Mouse (Mus musculus) gastrocnemius, postnatal 36 days (tissue): ENCODE results near the gene Zdhhc20. TPM values are rescaled to one million over a fixed set of nuclear protein-coding genes. Genes with fewer than 3 reads are reported as not detected.
"Not testable (repeated sequence)": the region's sequence is repeated elsewhere in the genome, so short reads cannot be mapped to it uniquely, and the experiment has no call there.

ENCODE experiments used
- DNase-seq, 2 experiments: peaks; one replicate each; pipeline ENCODE4 v3.0.0; 2022
- intact Hi-C: fragments of 180-260 bp; cut with DNase I; formaldehyde crosslinking; loops from one replicate; pipeline ENCODE4 v1.15.1; 2025
- long read RNA-seq, 2 experiments: library from polyadenylated mRNA; stranded (forward); transcript quantifications; one replicate each; pipeline ENCODE4 v2.0.0; 2021
- total RNA-seq, 2 experiments: library from RNA; stranded (reverse); gene quantifications; 2 replicates each; pipeline ENCODE4 v1.2.3; 2021

The Zdhhc20 gene
- total RNA-seq: 1 to 10 TPM; 4.2 to 4.8 TPM
- long read RNA-seq, experiment 1, full-length matches to known transcripts: 1 of 4 reads
- long read RNA-seq, experiment 1, partial matches to known transcripts: 0 of 4 reads
- long read RNA-seq, experiment 1, other reads (novel, unspliced or antisense): 3 of 4 reads
- long read RNA-seq, experiment 2, partial matches to known transcripts: 0 of 6 reads
- long read RNA-seq, experiment 2, other reads (novel, unspliced or antisense): 6 of 6 reads

DNA sequence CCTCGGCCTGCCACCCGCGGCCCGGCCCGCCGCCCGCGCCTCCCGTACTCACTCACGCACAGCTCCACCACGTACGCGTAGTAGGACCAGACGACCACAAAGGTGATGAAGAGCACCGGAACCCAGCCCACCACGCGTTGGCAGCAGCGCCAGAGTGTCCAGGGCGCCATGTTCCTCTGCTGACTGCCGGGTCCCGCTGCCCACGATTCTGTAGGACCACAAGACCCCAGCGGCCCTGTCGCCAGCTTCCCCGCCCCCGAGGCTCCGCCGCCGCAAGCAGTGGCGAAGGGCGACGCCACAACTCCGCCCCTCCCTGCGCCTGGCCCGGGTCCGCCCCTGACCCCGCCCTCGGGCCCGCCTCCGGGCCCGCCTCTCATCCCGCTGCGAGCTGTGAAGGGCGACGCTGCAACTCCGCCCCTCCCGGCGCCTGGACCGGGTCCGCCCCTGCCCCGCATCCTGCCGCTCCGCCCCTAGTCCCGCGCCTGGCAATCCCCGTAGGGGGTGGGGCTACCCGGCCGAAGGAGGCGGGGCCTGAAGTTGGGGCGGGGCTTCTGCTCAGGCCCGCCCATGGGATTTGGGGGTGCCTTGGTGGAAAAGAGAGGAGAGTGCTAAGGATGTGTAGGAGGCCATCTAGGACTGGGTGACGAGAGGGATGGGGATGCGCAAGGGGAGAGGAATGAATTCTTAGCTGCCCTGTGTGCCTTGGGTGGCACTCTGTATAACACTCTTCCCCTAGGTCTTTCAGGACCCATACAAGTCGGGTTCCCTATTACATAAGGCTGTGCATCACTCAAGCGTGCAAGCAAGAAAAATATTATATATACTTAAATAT is at the start of gene Zdhhc20:
Gene Zdhhc20 (minus strand): TSS at position 266 of the 832 bp plus-strand sequence.
- peak; percentile 88 to 89 for DNase-seq
- intact Hi-C loops: no loop called here

DNA sequence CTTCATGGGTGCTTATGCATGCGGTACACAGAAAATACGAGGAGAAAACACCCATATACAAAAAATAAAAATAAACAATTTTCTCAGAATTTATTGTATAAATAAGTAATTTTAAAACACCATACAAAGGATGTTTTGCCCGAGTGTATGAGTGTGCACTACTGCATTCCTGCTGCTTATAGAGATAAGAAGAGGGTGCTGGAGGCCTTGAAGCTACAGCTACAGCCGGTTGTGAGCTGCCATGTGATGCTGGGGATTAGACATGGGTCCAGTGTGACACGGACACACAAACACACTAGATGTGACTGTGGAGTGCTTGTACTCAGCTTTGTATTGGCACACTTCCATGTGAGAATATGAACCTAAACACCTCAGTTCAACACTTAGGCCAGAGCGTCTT is 47.2 kb upstream of the Zdhhc20 start:
- no peak for DNase-seq
- intact Hi-C loops: no loop called here

DNA sequence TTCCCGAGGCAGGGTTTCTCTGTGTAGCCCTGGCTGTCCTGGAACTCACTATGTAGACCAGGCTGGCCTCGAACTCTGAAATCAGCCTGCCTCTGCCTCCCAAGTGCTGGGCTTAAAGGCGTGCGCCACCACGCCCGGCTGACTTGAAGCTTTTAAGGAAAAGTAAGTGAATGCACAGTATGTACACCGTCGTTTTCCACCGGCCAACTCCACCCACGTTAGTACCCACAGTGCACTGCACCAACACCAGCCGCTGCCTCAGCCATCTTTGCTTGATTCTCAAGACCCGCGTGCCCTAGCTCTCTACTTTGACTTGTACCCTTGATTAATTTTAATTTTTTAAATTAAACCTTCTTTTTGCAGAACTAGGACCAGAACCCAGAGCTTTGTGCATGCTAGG is 44.6 kb upstream of the Zdhhc20 start:
- intact Hi-C loops: no loop called here
- no peak for DNase-seq

DNA sequence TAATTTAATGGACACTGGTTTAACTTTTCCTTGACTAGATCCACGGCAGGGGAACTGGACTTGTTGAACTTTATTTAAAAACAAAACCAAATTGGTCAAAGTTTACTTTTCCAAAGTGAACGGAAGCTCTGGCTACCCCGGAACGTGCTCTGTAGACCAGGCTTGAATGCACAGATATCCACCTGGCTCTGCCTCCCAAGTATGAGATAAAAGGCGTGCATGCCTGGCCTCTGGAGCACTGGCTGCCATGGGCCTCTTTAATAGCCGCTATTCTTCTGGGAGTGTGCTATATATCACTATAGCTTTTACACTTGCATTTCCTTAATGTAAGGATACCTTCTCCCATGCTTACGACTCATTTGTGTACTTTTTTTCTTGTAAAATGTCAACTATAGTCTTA is 43.5 kb upstream of the Zdhhc20 start:
- no peak for DNase-seq
- intact Hi-C loops: no loop called here

DNA sequence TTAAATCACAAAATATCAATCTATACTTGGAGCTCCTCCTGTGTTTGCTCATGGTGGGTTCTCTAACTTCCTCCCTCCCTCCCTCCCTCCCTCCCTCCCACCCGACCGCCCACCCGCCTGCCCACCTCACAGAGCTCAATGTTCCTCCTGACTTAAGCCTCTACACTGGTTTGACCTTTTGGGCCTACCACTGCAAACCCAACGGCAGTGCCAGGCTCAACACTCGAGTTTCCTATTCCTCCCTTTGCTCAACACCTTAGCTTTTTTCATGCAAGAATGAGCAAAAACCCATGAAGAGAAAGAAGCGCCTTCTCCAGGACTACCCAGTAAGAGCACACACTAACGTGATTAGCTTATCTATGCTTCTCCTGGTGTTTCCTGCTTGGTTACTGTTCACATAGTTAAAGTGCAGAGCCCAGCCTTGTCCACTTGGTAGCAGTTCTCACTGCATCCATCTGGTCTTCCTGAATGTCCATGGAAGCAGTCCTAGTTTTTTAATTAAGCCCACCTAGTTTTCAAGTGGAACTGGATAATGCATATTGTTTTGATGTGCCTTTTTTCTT is 42.9 kb upstream of the Zdhhc20 start:
- intact Hi-C loops: no loop called here
- no peak for DNase-seq

DNA sequence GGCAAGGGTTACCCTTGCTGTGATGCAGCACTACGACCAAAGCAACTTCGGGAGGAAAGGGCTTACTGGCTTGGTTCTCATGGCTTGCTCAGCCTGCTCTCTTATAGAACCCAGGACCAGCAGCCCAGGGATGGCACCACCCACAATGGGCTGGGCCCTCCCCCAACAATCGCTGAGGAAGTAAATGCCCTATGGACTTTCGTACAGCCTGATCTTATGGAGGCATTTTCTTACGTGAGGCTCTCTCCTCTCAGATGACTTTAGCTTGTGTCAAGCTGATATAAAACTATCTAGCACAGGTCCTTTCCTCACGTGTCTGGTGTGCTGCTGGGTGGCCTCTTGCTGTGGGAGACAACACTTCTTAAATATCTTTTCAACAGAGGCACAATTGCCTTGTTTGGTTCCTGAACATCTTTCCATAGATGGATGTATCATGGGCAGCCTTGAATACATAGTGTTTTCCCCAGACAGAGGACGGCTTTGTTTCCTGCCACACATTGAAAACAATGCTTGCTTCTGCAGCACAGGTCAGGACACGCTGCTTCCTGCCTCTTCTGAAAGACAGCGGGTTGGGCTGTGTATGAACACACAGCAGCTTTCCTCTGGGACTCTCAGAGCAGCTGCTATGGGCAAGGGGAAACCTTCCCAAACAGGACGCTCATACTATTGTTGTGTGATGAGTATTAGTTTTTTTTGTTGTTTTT is 31.5 kb upstream of the Zdhhc20 start:
- no peak for DNase-seq
- intact Hi-C loops: no loop called here

DNA sequence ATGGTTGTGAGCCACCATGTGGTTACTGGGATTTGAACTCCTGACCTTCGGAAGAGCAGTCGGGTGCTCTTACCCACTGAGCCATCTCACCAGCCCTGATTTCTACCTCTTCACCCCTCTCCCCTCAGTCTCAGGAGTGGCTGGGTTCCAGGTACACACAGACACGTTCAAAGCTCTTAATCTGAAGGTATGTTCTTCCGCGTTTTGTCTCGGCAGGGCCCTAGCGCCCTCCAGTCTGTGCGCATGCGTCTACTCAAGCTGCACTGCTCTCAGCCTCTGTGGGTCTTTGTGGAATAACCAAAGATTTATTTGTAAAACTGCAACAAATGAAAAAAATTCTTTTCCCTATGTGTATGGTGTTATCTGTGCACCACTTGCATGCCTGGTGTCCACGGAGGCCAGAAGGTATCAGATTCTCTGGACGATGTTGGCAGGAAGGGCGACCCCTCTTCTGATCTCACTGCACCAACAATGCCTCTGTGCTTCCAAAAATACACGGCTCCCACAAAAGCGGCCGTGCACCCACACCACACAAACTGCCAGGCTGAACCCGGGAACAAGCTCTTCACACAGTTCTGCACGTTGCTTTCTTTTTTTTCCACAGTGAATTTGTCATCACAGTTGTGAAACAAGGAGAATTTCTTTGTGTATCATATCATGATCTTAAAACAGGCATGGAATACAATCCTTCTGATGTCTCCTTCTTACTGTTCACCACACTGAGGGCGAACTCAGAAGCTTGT is 30.7 kb upstream of the Zdhhc20 start:
- DNase-seq: no peak
- intact Hi-C loops: no loop called here

DNA sequence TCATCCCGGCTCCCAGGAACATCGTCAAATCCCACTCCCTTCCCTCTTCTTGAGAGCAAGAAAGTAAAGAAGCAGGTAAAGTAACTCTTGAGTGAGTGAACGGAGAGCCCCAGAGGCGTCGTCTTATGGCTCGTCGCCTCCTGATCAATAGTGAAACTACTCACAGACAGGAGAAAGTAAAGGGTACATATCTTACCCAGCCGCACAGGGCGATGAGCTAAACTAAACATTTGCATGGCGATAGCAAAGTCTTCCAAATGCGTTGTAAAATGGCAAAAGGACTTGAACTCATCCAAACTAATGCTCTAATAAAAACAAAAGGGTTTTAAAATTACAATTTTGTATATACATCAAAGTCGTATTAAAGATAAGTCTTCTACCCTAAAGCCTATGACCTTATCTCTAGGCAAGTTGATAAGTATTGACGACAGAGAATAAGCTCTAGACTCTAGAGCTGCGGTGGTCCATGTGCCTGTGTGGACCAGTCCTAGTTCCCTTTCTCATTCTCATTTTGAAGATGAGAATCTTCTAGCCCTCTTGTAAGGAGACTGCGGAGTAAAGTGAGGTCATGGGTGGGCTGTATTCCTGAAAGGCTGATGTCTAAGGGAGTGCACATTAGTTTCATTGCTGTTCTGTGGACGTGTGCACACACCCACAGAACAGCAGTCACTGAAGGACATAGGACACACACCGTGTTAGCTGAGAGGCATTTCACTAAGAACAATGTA is 29.2 kb upstream of the Zdhhc20 start:
- intact Hi-C loops: loop anchor here (10.0 kb wide), 1 partner anchor 545 kb away; no protein-coding TSS in a partner anchor
- DNase-seq: no peak

DNA sequence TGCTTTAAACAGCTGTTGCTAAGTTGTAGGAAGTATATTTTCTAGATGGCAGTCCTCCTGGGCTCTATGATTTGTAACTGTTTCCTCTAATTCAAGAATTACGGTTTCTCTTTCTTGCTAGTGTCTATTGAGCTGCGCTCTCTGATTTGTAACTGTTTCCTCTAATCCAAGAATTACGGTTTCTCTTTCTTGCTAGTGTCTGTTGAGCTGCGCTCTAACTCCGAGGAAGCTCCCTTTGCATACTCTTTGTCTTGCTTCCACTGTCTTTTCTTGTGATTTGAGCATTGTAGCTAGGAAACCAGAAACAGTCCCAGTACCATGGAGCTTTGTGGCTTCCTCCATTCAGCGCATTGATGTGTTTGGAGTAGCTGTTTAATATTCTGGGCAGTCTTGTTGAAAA is 25.3 kb upstream of the Zdhhc20 start:
- intact Hi-C loops: loop anchor here (10.0 kb wide), 1 partner anchor 541 kb away; no protein-coding TSS in a partner anchor
- no peak for DNase-seq

DNA sequence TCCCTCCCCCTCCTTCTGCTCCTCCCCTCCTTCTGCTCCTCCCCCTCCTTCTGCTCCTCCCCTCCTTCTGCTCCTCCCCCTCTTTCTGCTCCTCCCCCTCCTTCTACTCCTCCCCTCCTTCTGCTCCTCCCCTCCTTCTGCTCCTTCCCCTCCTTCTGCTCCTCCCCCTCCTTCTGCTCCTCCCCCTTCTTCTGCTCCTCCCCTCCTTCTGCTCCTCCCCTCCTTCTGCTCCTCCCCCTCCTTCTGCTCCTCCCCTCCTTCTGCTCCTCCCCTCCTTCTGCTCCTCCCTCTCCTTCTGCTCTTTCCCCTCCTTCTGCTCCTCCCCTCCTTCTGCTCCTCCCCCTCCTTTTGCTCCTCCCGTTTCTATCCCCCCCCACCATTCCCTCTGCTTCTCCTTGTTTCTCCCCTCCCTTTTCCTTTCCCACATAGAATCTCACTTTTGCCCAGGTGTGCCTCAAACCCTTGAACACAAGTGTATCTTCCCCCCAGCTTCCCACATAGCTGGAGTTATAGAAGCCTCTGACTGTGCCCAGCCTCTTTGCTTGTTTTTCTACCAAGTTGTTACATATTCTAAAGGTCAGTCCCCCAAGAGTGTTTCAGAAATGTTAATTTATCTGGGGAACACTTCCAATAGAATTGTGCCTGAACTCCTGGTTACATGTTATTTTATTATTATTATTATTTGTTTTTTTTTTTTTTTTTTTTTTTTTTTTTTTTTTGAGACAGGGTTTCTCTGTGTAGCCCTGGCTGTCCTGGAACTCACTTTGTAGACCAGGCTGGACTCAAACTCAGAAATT is 22.3 kb upstream of the Zdhhc20 start:
- intact Hi-C loops: loop anchor here (5.0 to 10.0 kb wide), 2 partner anchors 85 to 538 kb away; partner anchors contain the start of genes Mrpl57 and Ska3
- not testable (repeated sequence) for DNase-seq

DNA sequence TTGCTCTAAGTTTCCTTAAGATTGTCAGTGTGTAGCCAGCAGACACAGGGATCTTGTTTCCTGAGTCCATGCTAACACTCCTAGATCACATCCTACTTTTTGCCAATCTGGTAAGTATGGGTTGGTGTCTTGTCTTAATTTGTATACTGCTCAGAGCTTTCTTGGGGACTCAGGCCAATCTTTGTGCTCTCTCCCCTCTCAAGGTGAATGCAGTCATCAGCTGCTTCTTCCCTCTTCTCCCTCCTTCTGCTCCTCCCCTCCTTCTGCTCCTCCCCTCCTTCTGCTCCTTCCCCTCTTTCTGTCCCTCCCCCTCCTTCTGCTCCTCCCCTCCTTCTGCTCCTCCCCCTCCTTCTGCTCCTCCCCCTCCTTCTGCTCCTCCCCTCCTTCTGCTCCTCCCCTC is 21.7 kb upstream of the Zdhhc20 start:
- intact Hi-C loops: loop anchor here (2.0 to 10.0 kb wide), 3 partner anchors 84 to 537 kb away; partner anchors contain the start of genes Mrpl57 and Ska3
- not testable (repeated sequence) for DNase-seq

DNA sequence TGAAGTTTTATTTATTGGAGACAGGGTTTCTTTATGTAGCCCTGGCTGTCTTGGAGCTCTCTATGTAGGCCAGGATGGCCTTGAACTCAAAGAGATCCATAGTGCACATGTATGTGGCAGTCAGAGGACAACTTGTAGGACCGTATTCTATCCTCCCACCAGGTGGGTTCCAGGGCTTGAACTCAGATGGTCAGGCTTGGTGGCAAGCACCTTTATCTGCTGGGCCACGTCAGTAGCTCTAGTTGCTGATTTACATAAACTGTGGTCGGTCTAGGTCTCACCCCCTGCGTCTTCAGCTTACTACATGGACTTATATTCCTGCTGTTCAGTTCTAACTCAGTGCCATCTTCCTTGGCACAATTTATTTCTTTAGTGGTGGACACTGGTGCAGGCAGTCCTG is 21.2 kb upstream of the Zdhhc20 start:
- DNase-seq: no peak
- intact Hi-C loops: loop anchor here (2.0 to 10.0 kb wide), 3 partner anchors 84 to 537 kb away; partner anchors contain the start of genes Mrpl57 and Ska3

DNA sequence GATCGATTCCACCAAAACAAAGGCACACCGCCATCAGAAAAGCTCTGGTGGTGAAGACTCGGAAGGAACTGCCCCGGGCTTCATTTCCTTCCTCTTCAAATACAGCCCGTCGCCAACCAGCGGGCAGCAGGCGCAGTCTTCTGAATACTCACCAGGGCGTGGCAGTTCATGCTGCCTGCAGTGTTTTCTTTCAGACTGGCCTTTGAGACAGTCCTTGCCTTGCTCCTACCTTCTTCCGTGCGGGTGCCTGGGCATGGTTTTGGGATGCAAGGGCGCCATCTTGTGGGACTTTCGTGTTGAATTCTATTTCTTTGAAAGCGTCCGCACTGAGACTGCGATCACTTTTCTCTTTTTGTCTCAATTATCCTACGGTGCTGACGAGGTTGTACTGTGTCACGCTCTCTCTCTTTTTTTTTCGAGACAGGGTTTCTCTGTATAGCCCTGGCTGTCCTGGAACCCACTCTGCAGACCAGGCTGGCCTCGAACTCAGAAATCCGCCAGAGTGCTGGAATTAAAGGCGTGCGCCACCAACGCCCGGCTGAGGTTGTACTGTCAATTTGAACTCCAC is 20.5 kb upstream of the Zdhhc20 start:
- intact Hi-C loops: loop anchor here (2.0 to 10.0 kb wide), 3 partner anchors 83 to 536 kb away; partner anchors contain the start of genes Mrpl57 and Ska3
- DNase-seq: peak; percentile 74 to 80

DNA sequence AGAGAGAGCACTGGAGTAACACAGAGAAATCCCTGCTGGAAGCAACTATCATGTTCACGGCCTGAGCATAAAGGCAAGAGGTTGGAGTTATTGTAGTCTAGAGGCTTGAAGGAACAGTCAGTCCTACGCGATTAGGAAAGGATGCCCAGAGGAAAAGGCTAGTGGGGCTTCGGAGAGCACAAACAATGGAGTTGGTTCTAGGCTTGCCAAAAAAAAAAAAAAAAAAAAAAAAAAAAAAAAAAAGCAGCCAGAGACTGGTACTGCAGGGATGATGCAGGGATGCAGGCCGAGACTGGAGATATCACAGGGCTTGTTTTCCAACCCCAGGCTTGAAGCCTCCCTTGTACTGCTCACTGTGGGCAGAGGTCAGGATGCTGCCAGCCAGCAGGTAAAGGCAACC is 19.2 kb upstream of the Zdhhc20 start:
- intact Hi-C loops: loop anchor here (5.0 kb wide), 2 partner anchors 47 to 92 kb away; no protein-coding TSS in a partner anchor
- no peak for DNase-seq

DNA sequence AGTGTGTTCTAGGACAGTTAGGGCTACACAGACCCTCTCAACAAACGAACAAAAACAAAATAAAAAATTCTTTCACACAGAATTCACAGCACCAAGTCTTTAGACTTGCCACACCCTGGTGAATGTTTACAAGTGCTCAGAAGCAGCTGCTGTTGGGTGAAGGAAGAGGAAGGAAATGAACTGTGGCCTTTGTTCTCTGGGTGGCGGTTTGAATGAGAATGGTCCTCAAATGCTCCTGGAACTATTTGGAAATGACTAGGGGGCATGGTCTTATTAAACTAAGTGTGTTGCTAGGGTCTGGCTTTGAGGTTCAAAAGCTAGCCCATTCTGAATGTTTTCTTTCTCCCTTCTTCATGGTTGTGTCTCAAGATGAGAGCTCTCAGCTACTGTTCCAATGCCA is 18.4 kb upstream of the Zdhhc20 start:
- intact Hi-C loops: loop anchor here (5.0 kb wide), 2 partner anchors 46 to 91 kb away; no protein-coding TSS in a partner anchor
- no peak for DNase-seq

DNA sequence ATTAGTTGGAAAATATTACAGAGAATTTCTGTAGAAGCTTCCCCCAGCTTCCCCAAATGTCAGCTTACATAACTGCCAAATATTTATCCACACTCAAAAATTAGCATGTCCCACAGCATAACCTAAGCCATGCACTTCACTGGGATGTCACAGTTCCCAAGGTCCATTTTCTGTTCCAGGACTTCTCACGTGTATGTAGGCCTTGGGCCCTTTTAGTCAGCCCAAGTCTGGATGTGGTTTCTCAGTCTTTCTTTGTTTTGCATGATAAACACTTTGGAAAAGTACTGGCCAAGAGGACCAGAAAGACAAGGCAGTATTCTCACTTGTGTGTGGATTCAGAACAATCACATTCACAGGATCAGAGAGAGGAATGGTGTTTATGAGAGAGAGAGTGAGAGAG is 11.9 kb upstream of the Zdhhc20 start:
- DNase-seq: no peak
- intact Hi-C loops: no loop called here

DNA sequence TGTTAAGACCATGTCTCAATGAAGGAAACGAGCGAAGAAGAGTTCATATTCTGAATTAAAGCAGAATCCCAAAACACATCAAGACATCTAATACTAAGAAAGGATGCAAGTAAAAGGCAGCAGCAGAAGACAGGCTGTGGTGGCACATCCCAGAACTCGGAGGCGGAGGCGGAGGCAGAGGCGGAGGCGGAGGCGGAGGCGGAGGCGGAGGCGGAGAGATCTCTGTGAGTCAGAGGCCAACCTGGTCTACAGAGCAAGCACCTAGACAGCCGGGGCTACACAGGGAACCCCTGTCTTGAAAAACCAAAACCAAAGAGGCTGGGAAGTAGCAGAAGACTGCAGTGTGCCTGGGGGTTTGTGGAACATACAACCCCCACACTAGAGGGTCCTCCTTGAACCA is 6.8 kb upstream of the Zdhhc20 start:
- DNase-seq: no peak
- intact Hi-C loops: no loop called here
